Mouse (Mus musculus) frontal cortex, adult 2 months (tissue): ENCODE results near the gene Slc35e3. TPM values are rescaled to one million over a fixed set of nuclear protein-coding genes. Genes with fewer than 3 reads are reported as not detected.

Experiments used
- DNase-seq, 2 experiments: peaks; one replicate each; pipeline ENCODE4 v3.0.0; 2022; ENCODE audit warnings: low spot score in 1 of 2; ENCODE audit errors: extremely low spot score in 1 of 2
- polyA plus RNA-seq: library from polyadenylated mRNA; depleted of rRNA; stranded (reverse); fragments of >200 nt; gene quantifications from 2 replicates; pipeline ENCODE4 v1.2.3, GENCODE M21; 2012

Gene Slc35e3
- polyA plus RNA-seq, 1 experiment: 19.0 TPM

- no peak for DNase-seq
Measured at GRCm38 (mm10) chr10:117777103-117777470, 30.9 kb upstream of the Slc35e3 start.

- no peak for DNase-seq
Measured at GRCm38 (mm10) chr10:117776281-117777102, 30.3 kb upstream of the Slc35e3 start.

GRCm38 (mm10) chr10:117775401-117776144, 29.4 kb upstream of the Slc35e3 start:
- no peak for DNase-seq

- no peak for DNase-seq
Measured at GRCm38 (mm10) chr10:117774817-117775120, 28.6 kb upstream of the Slc35e3 start.

DNA sequence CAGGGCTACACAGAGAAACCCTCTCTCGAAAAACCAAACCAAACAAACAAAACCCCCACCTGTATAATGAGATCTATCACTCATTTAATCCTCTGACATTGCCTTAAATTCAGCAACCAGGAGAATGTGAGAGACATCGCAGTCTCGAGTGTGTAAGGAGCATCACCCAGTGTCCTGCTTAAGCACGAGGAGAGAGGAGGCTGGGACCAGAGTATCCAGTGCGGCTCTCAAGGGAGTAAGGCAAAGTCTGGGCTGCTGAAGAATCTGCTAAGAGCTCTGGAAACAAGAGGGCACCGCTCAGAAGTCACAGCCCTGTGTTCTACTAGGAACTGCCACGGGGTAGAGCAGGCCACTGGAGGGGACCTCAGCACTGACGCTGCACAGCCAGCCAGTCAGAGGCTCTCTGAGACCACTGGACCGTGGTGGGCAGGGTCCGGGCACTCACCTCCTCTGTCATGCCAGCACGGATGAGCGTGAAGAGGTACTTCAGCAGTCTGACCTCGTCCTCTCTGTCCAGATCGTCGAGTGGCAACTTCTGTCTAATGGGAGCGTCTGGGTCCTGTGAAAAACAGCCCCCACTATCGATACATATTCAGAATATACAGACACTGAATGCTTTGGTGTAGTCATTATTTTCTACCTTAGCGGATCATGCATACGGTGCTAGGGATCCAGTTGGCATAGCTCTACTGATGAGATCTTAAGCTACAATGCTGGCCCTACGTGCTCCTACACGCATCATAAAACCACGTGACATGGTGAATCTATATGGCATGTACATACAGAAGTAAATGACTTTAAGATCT, 28.0 kb upstream of the Slc35e3 start:
- DNase-seq: no peak

GRCm38 (mm10) chr10:117773106-117773720, 27.0 kb upstream of the Slc35e3 start:
- no peak for DNase-seq

- no peak for DNase-seq
Measured at GRCm38 (mm10) chr10:117772364-117773105, 26.4 kb upstream of the Slc35e3 start.

DNA sequence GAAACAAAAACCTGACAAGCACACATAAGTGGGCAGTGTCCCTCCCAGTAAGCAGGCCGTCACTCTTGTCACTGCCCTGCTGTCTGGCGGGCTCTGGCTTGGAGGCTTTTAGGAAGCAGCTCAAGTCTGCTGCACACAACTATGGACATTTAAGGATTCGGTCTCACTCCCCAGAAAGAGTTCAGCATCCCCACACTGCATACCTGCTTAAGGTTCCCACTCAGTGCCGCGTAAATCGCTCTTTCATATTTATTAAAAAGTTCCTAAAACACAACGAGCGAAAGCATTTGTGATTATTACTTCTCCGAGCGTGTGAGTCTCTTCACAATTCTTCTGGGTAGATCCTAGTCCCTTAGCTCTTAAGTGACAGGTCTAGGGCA, 25.0 kb upstream of the Slc35e3 start:
- no peak for DNase-seq

DNA sequence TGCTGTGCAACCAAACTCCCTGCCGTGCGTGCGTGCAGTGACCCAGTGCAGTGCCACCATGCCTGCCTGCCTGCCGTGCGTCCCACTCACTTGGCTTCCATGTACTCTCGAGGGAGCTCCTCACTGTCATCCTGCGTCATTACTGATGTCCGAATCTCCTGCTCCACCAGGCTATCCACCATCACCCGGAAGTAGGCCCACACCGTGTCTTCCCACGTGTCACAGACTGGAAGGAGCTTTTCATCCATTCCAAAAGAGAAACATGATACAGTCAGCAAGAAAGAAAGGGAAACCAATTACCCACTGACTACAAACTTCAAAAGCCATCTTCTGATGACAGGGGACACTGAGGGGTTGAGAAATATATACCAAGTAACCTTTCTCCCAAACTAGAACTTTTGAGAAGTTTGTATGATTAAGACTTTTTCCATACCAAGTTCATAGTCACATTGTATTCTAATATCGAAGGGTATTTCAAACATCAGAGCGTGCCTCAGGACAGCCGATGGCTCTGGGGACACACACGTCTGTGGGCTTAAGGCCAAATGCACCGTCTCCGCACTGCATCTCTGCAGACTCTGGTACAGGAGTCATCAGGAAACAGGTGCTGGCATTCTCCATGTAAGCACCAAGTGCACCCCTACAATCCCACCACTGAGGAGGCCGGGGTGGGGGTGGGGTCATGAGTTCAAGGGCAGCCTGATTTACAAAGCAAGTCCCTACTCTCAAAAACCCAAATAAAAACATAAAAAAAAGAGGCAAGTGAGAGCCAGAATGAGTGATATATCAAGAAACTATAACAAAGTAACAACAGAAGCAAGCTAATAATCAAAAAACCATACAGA, 24.3 kb upstream of the Slc35e3 start:
- no peak for DNase-seq

GRCm38 (mm10) chr10:117769541-117770285, 23.5 kb upstream of the Slc35e3 start:
- DNase-seq: no peak

DNA sequence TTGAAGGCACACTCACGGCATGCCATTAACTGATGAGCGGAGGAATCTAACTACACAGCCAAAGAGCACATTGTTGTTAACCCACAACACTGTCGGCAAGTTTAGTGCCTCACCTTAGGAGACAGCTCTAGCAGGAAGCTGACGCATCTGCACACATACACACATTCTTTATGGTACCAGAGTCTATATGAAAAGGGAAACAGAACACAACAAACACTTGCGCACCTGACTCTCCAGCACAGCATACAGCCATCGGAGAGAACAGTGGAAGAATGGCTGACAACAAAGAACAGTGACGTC, 21.9 kb upstream of the Slc35e3 start:
- no peak for DNase-seq

DNA sequence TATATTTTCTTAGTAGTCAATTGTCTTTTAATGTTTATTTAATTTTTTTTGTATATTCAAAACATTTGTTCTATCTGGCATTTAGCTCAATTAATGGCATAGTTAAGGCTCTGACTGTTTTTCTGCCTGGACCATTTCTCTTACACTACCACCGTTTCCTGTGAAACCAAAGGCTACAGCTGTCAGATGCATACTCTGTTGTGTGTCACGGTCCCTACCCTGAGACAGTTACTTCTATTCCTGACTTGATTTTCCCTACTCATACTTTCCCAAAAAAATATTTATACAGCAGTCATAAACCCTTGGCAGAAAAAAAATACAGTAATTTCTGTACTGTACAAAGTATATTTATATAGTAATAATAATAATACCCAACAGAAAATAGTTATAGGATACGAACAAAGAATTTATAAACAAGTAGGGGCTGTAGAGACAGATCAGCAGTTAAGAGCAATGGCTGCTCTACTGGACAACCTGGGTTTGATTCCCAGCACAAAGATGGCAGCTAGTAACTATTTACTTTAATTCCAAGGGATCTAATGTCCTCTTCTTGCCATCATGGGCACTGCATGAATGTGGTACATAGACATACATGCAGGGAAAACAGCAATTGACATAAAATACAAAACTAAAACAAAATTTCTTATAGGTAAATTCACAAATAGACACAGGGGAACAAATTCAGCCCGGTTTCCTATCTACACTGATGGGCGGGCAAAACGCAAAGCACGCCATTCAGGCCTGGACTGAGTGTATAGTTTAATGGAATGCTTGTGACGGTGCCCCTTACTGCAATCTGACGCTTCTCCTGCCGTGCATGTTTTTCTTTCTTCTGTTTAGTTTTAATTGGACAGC, 21.3 kb upstream of the Slc35e3 start:
- no peak for DNase-seq

- no peak for DNase-seq
Measured at GRCm38 (mm10) chr10:117766896-117767160, 20.7 kb upstream of the Slc35e3 start.

GRCm38 (mm10) chr10:117766111-117766895, 20.1 kb upstream of the Slc35e3 start:
- DNase-seq: no peak

GRCm38 (mm10) chr10:117765116-117765894, 19.1 kb upstream of the Slc35e3 start:
- no peak for DNase-seq

DNA sequence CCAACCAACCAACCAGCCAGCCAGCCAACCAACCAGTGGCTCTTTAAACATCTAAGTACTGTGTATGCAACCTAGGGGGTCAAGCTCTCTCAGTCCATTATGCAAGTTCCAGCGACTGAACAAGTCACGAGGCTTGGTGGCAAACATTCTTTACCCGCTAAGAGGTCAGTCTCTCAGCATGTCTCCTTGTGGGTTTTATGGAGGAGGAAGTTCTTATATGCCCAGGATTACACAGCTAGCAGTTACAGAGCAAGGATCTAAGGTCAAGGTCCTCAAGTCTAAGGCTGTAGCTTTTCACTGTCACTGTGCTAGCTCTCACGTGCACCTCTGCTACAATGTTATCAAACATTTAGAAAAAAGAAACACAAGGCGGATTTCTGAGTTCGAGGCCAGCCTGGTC, 18.4 kb upstream of the Slc35e3 start:
- DNase-seq: no peak
